ENCODE assay signal across 13 mouse cellular contexts in the genomic region with DNA sequence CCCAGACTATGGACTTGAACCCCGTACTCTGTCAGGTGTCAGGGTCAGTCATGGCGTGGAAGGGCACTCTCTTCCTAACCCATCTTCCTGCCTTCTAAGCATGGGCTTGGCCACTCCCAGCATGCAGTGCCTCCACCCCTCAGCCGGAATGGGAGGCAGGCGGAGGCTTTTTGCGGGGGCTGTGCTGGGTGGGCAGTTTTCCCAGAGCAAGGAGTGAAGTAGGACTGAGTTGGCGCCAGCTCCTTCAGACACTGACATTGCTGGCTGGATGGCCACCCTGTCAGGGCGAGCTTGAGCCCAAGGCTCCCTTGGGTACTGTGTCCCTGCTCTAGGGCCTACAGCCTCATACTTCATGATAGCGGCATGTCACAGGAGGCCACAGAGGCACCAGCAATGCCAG. TPM values are rescaled to one million over a fixed set of nuclear protein-coding genes. Genes with fewer than 3 reads are reported as not detected.
A peak's percentile ranks its signal among the peaks of the same experiment; 100 is the strongest.
DNase-seq lines count a peak whose midpoint lies in the region; ATAC-seq lines count a peak whose summit lies in the region.
"Had no signal": no experiment of that assay in that cellular context is flagged by ENCODE, and none has a peak within 500 bp of the region (broad histone marks: within the 10 kb centered on the region; RNA-seq: fewer than 3 reads in every experiment).

A gene (plus strand): TSS at position 247 of the 400 bp plus-strand sequence.

- H3K36me3 ChIP-seq in heart, embryonic 11.5 days (ENCODE audit: control insufficient read depth, insufficient read depth, low read length) = no peaks in the 10 kb centered on the region
- no peaks in the 10 kb centered on the region for H3K36me3 ChIP-seq in forebrain, embryonic 16.5 days (ENCODE audit: control insufficient read depth, insufficient read depth)
- H3K36me3 ChIP-seq: neural tube, embryonic 12.5 days had no signal

- WGBS in heart, embryonic 11.5 days (ENCODE audit: insufficient replicate concordance) = 55% methylated on average over 8 of the region's 8 CpGs
- WGBS in forebrain, embryonic 16.5 days = 70% methylated on average over 8 of the region's 8 CpGs

- no peak within 1 kb of the TSS for H3K9ac ChIP-seq in heart, embryonic 11.5 days (ENCODE audit: low read depth, low read length)
- no peak within 1 kb of the TSS for H3K9ac ChIP-seq in forebrain, embryonic 16.5 days (replicated peaks; ENCODE audit: low read depth, low read length)
- H3K9ac ChIP-seq: neural tube, embryonic 12.5 days had no signal

- intact Hi-C loops in gastrocnemius, postnatal 14 days (cut with DNase I; ENCODE audit: low total_unique reads) = no loop called here
- intact Hi-C loops in heart, postnatal 36 days (cut with DNase I) = no loop called here

- no peak within 1 kb of the TSS for H3K27ac ChIP-seq in heart, embryonic 11.5 days (ENCODE audit: low read depth, low read length)
- no peak within 1 kb of the TSS for H3K27ac ChIP-seq in forebrain, embryonic 16.5 days (ENCODE audit: low read length)
- H3K27ac ChIP-seq: hindbrain, postnatal 0 days; macrophage; neural tube, embryonic 12.5 days had no signal

- no peaks in the 10 kb centered on the region for H3K9me3 ChIP-seq in heart, embryonic 11.5 days (replicated peaks; ENCODE audit: control insufficient read depth, low read length)
- H3K9me3 ChIP-seq in forebrain, embryonic 16.5 days (ENCODE audit: control insufficient read depth, low read length) = no peaks in the 10 kb centered on the region
- H3K9me3 ChIP-seq: neural tube, embryonic 12.5 days had no signal

- no peak for ATAC-seq in heart, embryonic 11.5 days (replicated peaks; ENCODE audit: insufficient number of reproducible peaks, low FRiP score, low TSS enrichment)
- no peak for ATAC-seq in forebrain, embryonic 16.5 days
- ATAC-seq: forebrain, embryonic 14.5 days; hindbrain, postnatal 0 days had no signal

- no peak within 1 kb of the TSS for H3K4me3 ChIP-seq in heart, embryonic 11.5 days (ENCODE audit: low read depth, low read length)
- H3K4me3 ChIP-seq in forebrain, embryonic 16.5 days (replicated peaks; ENCODE audit: low read length) = no peak within 1 kb of the TSS
- H3K4me3 ChIP-seq: neural tube, embryonic 12.5 days had no signal

- H3K4me1 ChIP-seq in heart, embryonic 11.5 days (ENCODE audit: control insufficient read depth, insufficient read depth, low read length) = no peaks in the 10 kb centered on the region
- no peaks in the 10 kb centered on the region for H3K4me1 ChIP-seq in forebrain, embryonic 16.5 days (replicated peaks; ENCODE audit: control insufficient read depth, insufficient read depth, low read length)
- H3K4me1 ChIP-seq: neural tube, embryonic 12.5 days had no signal

- DNase-seq in heart, adult 18-20 months = peak; percentile 68 to 84
- DNase-seq in gastrocnemius, postnatal 14 days = peak; percentile 62
- peak; percentile 52 to 66 for DNase-seq in heart, postnatal 36 days
- DNase-seq in ovary, postnatal 10 days (ENCODE audit: low spot score) = peak; percentile 60
- DNase-seq in layer of hippocampus, adult 9-11 months = no peak
- no peak for DNase-seq in thymus, postnatal 25 days
- DNase-seq: embryo, embryonic 11 days had no signal

- H3K4me2 ChIP-seq in heart, embryonic 11.5 days = no peak within 1 kb of the TSS
- no peak within 1 kb of the TSS for H3K4me2 ChIP-seq in forebrain, embryonic 16.5 days (ENCODE audit: low read length)
- H3K4me2 ChIP-seq: neural tube, embryonic 12.5 days had no signal

- H3K27me3 ChIP-seq in heart, embryonic 11.5 days (ENCODE audit: control insufficient read depth, insufficient read depth, low read length) = no peaks in the 10 kb centered on the region
- H3K27me3 ChIP-seq in forebrain, embryonic 16.5 days (replicated peaks; ENCODE audit: control insufficient read depth, insufficient read depth, low read length) = no peaks in the 10 kb centered on the region
- H3K27me3 ChIP-seq: neural tube, embryonic 12.5 days had no signal

RNA-seq across cellular contexts. Expression of the gene that starts here (rescaled TPM):
- 1 to 10 TPM; 1.5 to 2.8 TPM for total RNA-seq in heart, adult 18-20 months (2021)
- polyA plus RNA-seq in heart, embryonic 11.5 days (2014; fragmentation: Nextera tagmentation; extraction: Ambion mirVana) = 0.04 and 0.15 TPM in 2 replicates
- under 1 TPM; 0.35 to 0.66 TPM for total RNA-seq in gastrocnemius, postnatal 14 days (2021)
- 1 to 10 TPM in 1 of 2 experiments, under 1 TPM in 1; 0.64 to 1.7 TPM for total RNA-seq in heart, postnatal 36 days (2021)
- polyA plus RNA-seq in forebrain, embryonic 16.5 days (2015; fragmentation: Nextera tagmentation; extraction: Ambion mirVana) = not detected in 2 replicates
- total RNA-seq: hindbrain, postnatal 0 days had no signal
- polyA plus RNA-seq: forebrain, embryonic 14.5 days; macrophage; neural tube, embryonic 12.5 days had no signal

Comparison
In these comparisons a context has a peak if more than half of its experiments do, and no peak if none do; other contexts are left out.
1. Peak in DNase-seq in gastrocnemius, postnatal 14 days; RNA of the gene not detected or under 1 TPM.
2. DNase-seq: peak in heart, adult 18-20 months (2 of 2), heart, postnatal 36 days (2 of 2) and ovary, postnatal 10 days (single experiment); none in layer of hippocampus, adult 9-11 months (single experiment) and thymus, postnatal 25 days (single experiment).